Mouse (Mus musculus) erythroblast, embryonic 14.5 days (primary cell): ENCODE results near the gene Pkig.

Experiments used
- GATA1 ChIP-seq: IDR thresholded peaks from 2 replicates; pipeline ENCODE4 v1.6.1; 2012; ENCODE audit warnings: low read length, inconsistent platforms, mixed read lengths
- TAL1 ChIP-seq: IDR thresholded peaks from 3 replicates; pipeline ENCODE4 v1.6.1; 2012; ENCODE audit warnings: low read length, inconsistent platforms, mixed read lengths

GRCm38 (mm10) chr2:163609281-163609975 lies 48.8 kb upstream of the Pkig start:
- TF ChIP-seq TAL1: no peak
- TF ChIP-seq GATA1: no peak
